Mouse (Mus musculus): Measurements from ENCODE around the gene Kxd1. TPM values are rescaled to one million over a fixed set of nuclear protein-coding genes. Genes with fewer than 3 reads are reported as not detected.

Gene Kxd1
- polyA plus RNA-seq, 1 experiment from 2014 or later = 47.0 TPM

GRCm38 (mm10) chr8:70563763-70564387 lies 36.1 kb upstream of the Kxd1 start:
- ATAC-seq (ENCODE audit: insufficient number of reproducible peaks, low FRiP score, low TSS enrichment, low read depth) (no peak), DNase-seq (ENCODE audit: low spot score) (no peak)
- Histone ChIP-seq H3K36me3 (ENCODE audit: control insufficient read depth, insufficient read depth, low read length) (no peaks in the 10 kb centered on the region; the same call in 1 of the 2 replicates), H3K4me2 (ENCODE audit: low read depth, severe bottlenecking) (no peak overlapping the region), H3K9ac (ENCODE audit: low read length) (no peak overlapping the region), H3K27ac (replicated peaks; ENCODE audit: low read depth, low read length) (no peak overlapping the region), H3K4me1 (ENCODE audit: control insufficient read depth, insufficient read depth, low read length) (0 out of 2 replicates have a peak, but pooled peaks cover 3% of the 10 kb centered on the region), H3K9me3 (ENCODE audit: control insufficient read depth, low read length) (no peaks in the 10 kb centered on the region), H3K4me3 (ENCODE audit: low read depth, low read length) (no peak overlapping the region), H3K27me3 (ENCODE audit: control insufficient read depth, insufficient read depth, low read length) (no peaks in the 10 kb centered on the region)
- 91% methylated on average over 6 of the region's 6 CpGs for WGBS

GRCm38 (mm10) chr8:70562802-70563201 lies 35.0 kb upstream of the Kxd1 start:
- H3K4me2 ChIP-seq (ENCODE audit: low read depth, severe bottlenecking) = no peak overlapping the region
- no peaks in the 10 kb centered on the region for H3K27me3 ChIP-seq (ENCODE audit: control insufficient read depth, insufficient read depth, low read length)
- no peak overlapping the region for H3K27ac ChIP-seq (replicated peaks; ENCODE audit: low read depth, low read length)
- ATAC-seq (ENCODE audit: insufficient number of reproducible peaks, low FRiP score, low TSS enrichment, low read depth) (no peak), DNase-seq (ENCODE audit: low spot score) (no peak)
- 0 out of 2 replicates have a peak, but pooled peaks cover 3% of the 10 kb centered on the region for H3K4me1 ChIP-seq (ENCODE audit: control insufficient read depth, insufficient read depth, low read length)
- no peaks in the 10 kb centered on the region for H3K9me3 ChIP-seq (ENCODE audit: control insufficient read depth, low read length)
- 80% methylated on average over 3 of the region's 3 CpGs for WGBS
- H3K36me3 ChIP-seq (ENCODE audit: control insufficient read depth, insufficient read depth, low read length) = no peaks in the 10 kb centered on the region; the same call in 1 of the 2 replicates
- H3K4me3 ChIP-seq (ENCODE audit: low read depth, low read length) = no peak overlapping the region
- H3K9ac ChIP-seq (ENCODE audit: low read length) = no peak overlapping the region

- DNase-seq (ENCODE audit: low spot score) (no peak), ATAC-seq (ENCODE audit: insufficient number of reproducible peaks, low FRiP score, low TSS enrichment, low read depth) (no peak)
- Histone ChIP-seq H3K9ac (ENCODE audit: low read length) (no peak overlapping the region), H3K9me3 (ENCODE audit: control insufficient read depth, low read length) (no peaks in the 10 kb centered on the region), H3K4me3 (ENCODE audit: low read depth, low read length) (no peak overlapping the region), H3K36me3 (ENCODE audit: control insufficient read depth, insufficient read depth, low read length) (no peaks in the 10 kb centered on the region; the same call in 1 of the 2 replicates), H3K27ac (replicated peaks; ENCODE audit: low read depth, low read length) (no peak overlapping the region), H3K4me2 (ENCODE audit: low read depth, severe bottlenecking) (no peak overlapping the region), H3K27me3 (ENCODE audit: control insufficient read depth, insufficient read depth, low read length) (no peaks in the 10 kb centered on the region), H3K4me1 (ENCODE audit: control insufficient read depth, insufficient read depth, low read length) (0 out of 2 replicates have a peak, but pooled peaks cover 3% of the 10 kb centered on the region)
- whole genome bisulfite sequencing = 75% methylated on average over 7 of the region's 7 CpGs
Observed at GRCm38 (mm10) chr8:70561809-70562535, 34.2 kb upstream of the Kxd1 start.

GRCm38 (mm10) chr8:70561357-70561756 lies 33.6 kb upstream of the Kxd1 start:
- Histone ChIP-seq H3K9me3 (ENCODE audit: control insufficient read depth, low read length) (no peaks in the 10 kb centered on the region), H3K27me3 (ENCODE audit: control insufficient read depth, insufficient read depth, low read length) (no peaks in the 10 kb centered on the region), H3K27ac (replicated peaks; ENCODE audit: low read depth, low read length) (no peak overlapping the region), H3K36me3 (ENCODE audit: control insufficient read depth, insufficient read depth, low read length) (no peaks in the 10 kb centered on the region; the same call in 1 of the 2 replicates), H3K9ac (ENCODE audit: low read length) (0 out of 2 replicates have a peak overlapping the region, but pooled peaks have one; percentile 12), H3K4me2 (ENCODE audit: low read depth, severe bottlenecking) (no peak overlapping the region), H3K4me3 (ENCODE audit: low read depth, low read length) (no peak overlapping the region), H3K4me1 (ENCODE audit: control insufficient read depth, insufficient read depth, low read length) (0 out of 2 replicates have a peak, but pooled peaks cover 3% of the 10 kb centered on the region)
- 77% methylated on average over 4 of the region's 4 CpGs for WGBS
- DNase-seq (ENCODE audit: low spot score) (no peak), ATAC-seq (ENCODE audit: insufficient number of reproducible peaks, low FRiP score, low TSS enrichment, low read depth) (no peak)

GRCm38 (mm10) chr8:70560564-70560963 lies 32.8 kb upstream of the Kxd1 start:
- no peak overlapping the region for H3K4me2 ChIP-seq (ENCODE audit: low read depth, severe bottlenecking)
- no peak for DNase-seq (ENCODE audit: low spot score)
- H3K36me3 ChIP-seq (ENCODE audit: control insufficient read depth, insufficient read depth, low read length) = no peaks in the 10 kb centered on the region; the same call in 1 of the 2 replicates
- no peak for ATAC-seq (ENCODE audit: insufficient number of reproducible peaks, low FRiP score, low TSS enrichment, low read depth)
- no peak overlapping the region for H3K9ac ChIP-seq (ENCODE audit: low read length)
- 0 out of 2 replicates have a peak, but pooled peaks cover 3% of the 10 kb centered on the region for H3K4me1 ChIP-seq (ENCODE audit: control insufficient read depth, insufficient read depth, low read length)
- H3K27me3 ChIP-seq (ENCODE audit: control insufficient read depth, insufficient read depth, low read length) = no peaks in the 10 kb centered on the region
- no peaks in the 10 kb centered on the region for H3K9me3 ChIP-seq (ENCODE audit: control insufficient read depth, low read length)
- no peak overlapping the region for H3K27ac ChIP-seq (replicated peaks; ENCODE audit: low read depth, low read length)
- no peak overlapping the region for H3K4me3 ChIP-seq (ENCODE audit: low read depth, low read length)
- WGBS = 88% methylated on average over 3 of the region's 3 CpGs

GRCm38 (mm10) chr8:70560096-70560495 lies 32.3 kb upstream of the Kxd1 start:
- Histone ChIP-seq H3K4me1 (ENCODE audit: control insufficient read depth, insufficient read depth, low read length) (no peaks in the 10 kb centered on the region), H3K9me3 (ENCODE audit: control insufficient read depth, low read length) (no peaks in the 10 kb centered on the region), H3K27me3 (ENCODE audit: control insufficient read depth, insufficient read depth, low read length) (no peaks in the 10 kb centered on the region), H3K27ac (replicated peaks; ENCODE audit: low read depth, low read length) (no peak overlapping the region), H3K4me2 (ENCODE audit: low read depth, severe bottlenecking) (no peak overlapping the region), H3K9ac (ENCODE audit: low read length) (no peak overlapping the region), H3K4me3 (ENCODE audit: low read depth, low read length) (no peak overlapping the region), H3K36me3 (ENCODE audit: control insufficient read depth, insufficient read depth, low read length) (no peaks in the 10 kb centered on the region; the same call in 1 of the 2 replicates)
- ATAC-seq (ENCODE audit: insufficient number of reproducible peaks, low FRiP score, low TSS enrichment, low read depth) (no peak), DNase-seq (ENCODE audit: low spot score) (no peak)
- 86% methylated on average over 2 of the region's 2 CpGs for WGBS

GRCm38 (mm10) chr8:70558983-70559382 lies 31.2 kb upstream of the Kxd1 start:
- DNase-seq (ENCODE audit: low spot score) = no peak
- Histone ChIP-seq H3K4me1 (ENCODE audit: control insufficient read depth, insufficient read depth, low read length) (no peaks in the 10 kb centered on the region), H3K4me2 (ENCODE audit: low read depth, severe bottlenecking) (no peak overlapping the region), H3K9me3 (ENCODE audit: control insufficient read depth, low read length) (no peaks in the 10 kb centered on the region), H3K36me3 (ENCODE audit: control insufficient read depth, insufficient read depth, low read length) (no peaks in the 10 kb centered on the region; the same call in 1 of the 2 replicates), H3K4me3 (ENCODE audit: low read depth, low read length) (no peak overlapping the region), H3K9ac (ENCODE audit: low read length) (no peak overlapping the region), H3K27ac (replicated peaks; ENCODE audit: low read depth, low read length) (no peak overlapping the region), H3K27me3 (ENCODE audit: control insufficient read depth, insufficient read depth, low read length) (no peaks in the 10 kb centered on the region)
- 76% methylated on average over 3 of the region's 3 CpGs for WGBS
- ATAC-seq (ENCODE audit: insufficient number of reproducible peaks, low FRiP score, low TSS enrichment, low read depth) = no peak

GRCm38 (mm10) chr8:70558334-70558733 lies 30.6 kb upstream of the Kxd1 start:
- Histone ChIP-seq H3K9me3 (ENCODE audit: control insufficient read depth, low read length) (no peaks in the 10 kb centered on the region), H3K4me2 (ENCODE audit: low read depth, severe bottlenecking) (no peak overlapping the region), H3K9ac (ENCODE audit: low read length) (no peak overlapping the region; the same call in 1 of the 2 replicates), H3K36me3 (ENCODE audit: control insufficient read depth, insufficient read depth, low read length) (no peaks in the 10 kb centered on the region; the same call in 1 of the 2 replicates), H3K4me1 (ENCODE audit: control insufficient read depth, insufficient read depth, low read length) (no peaks in the 10 kb centered on the region), H3K27me3 (ENCODE audit: control insufficient read depth, insufficient read depth, low read length) (no peaks in the 10 kb centered on the region), H3K4me3 (ENCODE audit: low read depth, low read length) (no peak overlapping the region), H3K27ac (replicated peaks; ENCODE audit: low read depth, low read length) (no peak overlapping the region)
- WGBS = 74% methylated on average over 4 of the region's 4 CpGs
- DNase-seq (ENCODE audit: low spot score) = no peak
- no peak for ATAC-seq (ENCODE audit: insufficient number of reproducible peaks, low FRiP score, low TSS enrichment, low read depth)
